In genomic region chr4:150151045-150151444, GRCm38 (mm10) we compare ENCODE assay signal across 27 mouse cellular contexts. TPM values are rescaled to one million over a fixed set of nuclear protein-coding genes. Genes with fewer than 3 reads are reported as not detected.
DNase-seq lines count a peak whose midpoint lies in the region; ATAC-seq and TF ChIP-seq lines count a peak whose summit lies in the region.
"Had no signal": no experiment of that assay in that cellular context is flagged by ENCODE, and none has a peak within 500 bp of the region (broad histone marks: within the 10 kb centered on the region; RNA-seq: fewer than 3 reads in every experiment).

No protein-coding gene starts in this region.

- TF ChIP-seq EP300 in liver, embryonic 14.5 days (IDR thresholded peaks at IDR 0.05; ENCODE audit: low read depth), result no peak

- no peak overlapping the region for H3K9ac ChIP-seq in liver, embryonic 14.5 days (replicated peaks)
- no peak overlapping the region for H3K9ac ChIP-seq in liver, embryonic 12.5 days
- H3K9ac ChIP-seq: heart, embryonic 13.5 days; limb, embryonic 12.5 days; midbrain, embryonic 13.5 days had no signal

- intact Hi-C loops in left cerebral cortex, postnatal 36 days (cut with DNase I), result no loop called here

- no peaks in the 10 kb centered on the region for H3K27me3 ChIP-seq in liver, embryonic 14.5 days (ENCODE audit: control insufficient read depth, insufficient read depth, low read length)
- no peaks in the 10 kb centered on the region for H3K27me3 ChIP-seq in liver, embryonic 12.5 days (replicated peaks)
- H3K27me3 ChIP-seq: heart, embryonic 13.5 days; limb, embryonic 12.5 days; midbrain, embryonic 13.5 days had no signal

- no peaks in the 10 kb centered on the region for H3K9me3 ChIP-seq in liver, embryonic 14.5 days (ENCODE audit: control insufficient read depth, low read length)
- H3K9me3 ChIP-seq in liver, embryonic 12.5 days (replicated peaks), result 0 out of 2 replicates have a peak, but pooled peaks cover 3% of the 10 kb centered on the region

- H3K4me3 ChIP-seq in liver, embryonic 14.5 days (ENCODE audit: insufficient read depth in 1 of 2, low read depth in 2 of 2, low read length in 2 of 2), result no peak overlapping the region
- no peak overlapping the region for H3K4me3 ChIP-seq in liver, embryonic 12.5 days
- H3K4me3 ChIP-seq: embryonic facial prominence, embryonic 10.5 days; erythroblast, embryonic 14.5 days; heart, embryonic 13.5 days; limb, embryonic 12.5 days; midbrain, embryonic 13.5 days had no signal

- ATAC-seq in liver, embryonic 14.5 days (ENCODE audit: insufficient read depth), result no peak
- no peak for ATAC-seq in liver, embryonic 12.5 days
- ATAC-seq: forebrain, embryonic 14.5 days; hindbrain, postnatal 0 days; midbrain, embryonic 13.5 days had no signal

- TF ChIP-seq CTCF in liver, embryonic 14.5 days (IDR thresholded peaks at IDR 0.05; ENCODE audit: low read depth), result peak; percentile 53

- H3K4me1 ChIP-seq in liver, embryonic 14.5 days (replicated peaks; ENCODE audit: control insufficient read depth in 2 of 2, insufficient read depth in 2 of 2, low read length in 1 of 2), result peaks cover 0 to 12% of the 10 kb centered on the region in 2 experiments; a peak in 2 of 4 replicates
- peaks cover 12% of the 10 kb centered on the region for H3K4me1 ChIP-seq in liver, embryonic 12.5 days
- H3K4me1 ChIP-seq: limb, embryonic 12.5 days; midbrain, embryonic 13.5 days had no signal

- no peak overlapping the region for H3K4me2 ChIP-seq in liver, embryonic 14.5 days (ENCODE audit: low read depth)
- no peak overlapping the region for H3K4me2 ChIP-seq in liver, embryonic 12.5 days
- H3K4me2 ChIP-seq: heart, embryonic 13.5 days; limb, embryonic 12.5 days; midbrain, embryonic 13.5 days had no signal

- no peak overlapping the region for H3K27ac ChIP-seq in liver, embryonic 14.5 days
- no peak overlapping the region for H3K27ac ChIP-seq in liver, embryonic 12.5 days
- H3K27ac ChIP-seq: embryonic facial prominence, embryonic 10.5 days; heart, embryonic 13.5 days; hindbrain, postnatal 0 days; limb, embryonic 12.5 days; midbrain, embryonic 13.5 days had no signal

- no peaks in the 10 kb centered on the region for H3K36me3 ChIP-seq in liver, embryonic 14.5 days (replicated peaks; ENCODE audit: control insufficient read depth, insufficient read depth, low read depth)
- H3K36me3 ChIP-seq in liver, embryonic 12.5 days, result no peaks in the 10 kb centered on the region
- H3K36me3 ChIP-seq: embryonic facial prominence, embryonic 10.5 days; heart, embryonic 13.5 days; limb, embryonic 12.5 days; midbrain, embryonic 13.5 days had no signal

- peak; percentile 28 for DNase-seq in adrenal gland, postnatal 14 days
- no peak for DNase-seq in adrenal gland, postnatal 25 days
- no peak for DNase-seq in liver, embryonic 14.5 days (ENCODE audit: low read depth in 3 of 3, low spot score in 3 of 3)
- DNase-seq in B cell, adult 2 months, result peak; percentile 25 to 34
- peak; percentile 76 for DNase-seq in ZHBTc4 (ENCODE audit: low read depth, low spot score)
- DNase-seq in adipocyte (ENCODE audit: low spot score), result no peak
- DNase-seq in left cerebral cortex, postnatal 36 days (ENCODE audit: low spot score in 2 of 2), result no peak
- DNase-seq: adrenal gland, postnatal 10 days; cerebellum, adult 2 months; heart, postnatal 4 days; lung, adult 2 months; spleen, adult 18-20 months; thymus, postnatal 36 days had no signal

- WGBS in liver, embryonic 14.5 days (ENCODE audit: insufficient replicate concordance), result 65% methylated on average over 7 of the region's 7 CpGs
- 65% methylated on average over 7 of the region's 7 CpGs for WGBS in liver, embryonic 12.5 days (ENCODE audit: insufficient replicate concordance)

RNA-seq across cellular contexts. Expression of gene Slc2a7, which starts 2.3 kb away (rescaled TPM):
- total RNA-seq in adrenal gland, postnatal 14 days (2021), result not detected in 2 replicates
- not detected in 2 replicates for total RNA-seq in adrenal gland, postnatal 25 days (2021)
- 0.04 TPM in 1 of 2 replicates, not detected in the other for polyA plus RNA-seq in liver, embryonic 14.5 days (2012; rRNA removed)
- polyA plus RNA-seq in liver, embryonic 14.5 days (2014; fragmentation: Nextera tagmentation; extraction: Ambion mirVana), result 0.24 TPM in 1 of 2 replicates, not detected in the other
- polyA plus RNA-seq in liver, embryonic 12.5 days (2016; fragmentation: Nextera tagmentation; extraction: Ambion mirVana), result not detected in 2 replicates
- total RNA-seq in left cerebral cortex, postnatal 36 days (2021), result not detected
- total RNA-seq: adrenal gland, postnatal 10 days; gastrocnemius, postnatal 4 days; heart, postnatal 4 days; hindbrain, postnatal 0 days; left cerebral cortex, adult 8-10 months; neutrophil, adult 5-6 weeks had no signal
- polyA plus RNA-seq: cerebellum, adult 2 months; embryonic facial prominence, embryonic 10.5 days; erythroblast, embryonic 14.5 days; forebrain, embryonic 14.5 days; heart, embryonic 13.5 days; hindbrain, postnatal 0 days; kidney, embryonic 14.5 days; limb, embryonic 12.5 days; lung, adult 2 months; midbrain, embryonic 13.5 days had no signal

RNA-seq across cellular contexts. Expression of gene Slc2a5, which starts 32.0 kb away (rescaled TPM):
- total RNA-seq in adrenal gland, postnatal 14 days (2021), result 0.30 and 0.48 TPM in 2 replicates
- 2.3 and 3.6 TPM in 2 replicates for total RNA-seq in adrenal gland, postnatal 25 days (2021)
- 0.08 and 0.19 TPM in 2 replicates for polyA plus RNA-seq in liver, embryonic 14.5 days (2012; rRNA removed)
- polyA plus RNA-seq in liver, embryonic 14.5 days (2014; fragmentation: Nextera tagmentation; extraction: Ambion mirVana), result 0.18 and 0.43 TPM in 2 replicates
- polyA plus RNA-seq in liver, embryonic 12.5 days (2016; fragmentation: Nextera tagmentation; extraction: Ambion mirVana), result 0.22 and 0.30 TPM in 2 replicates
- total RNA-seq in left cerebral cortex, postnatal 36 days (2021), result 1 to 10 TPM; 6.3 to 7.3 TPM
- total RNA-seq: megakaryocyte progenitor cell, adult 5-6 weeks; neutrophil, adult 5-6 weeks had no signal
- polyA plus RNA-seq: erythroblast, embryonic 14.5 days had no signal

RNA-seq across cellular contexts. Expression of gene Car6, which starts 50.1 kb away (rescaled TPM):
- 0.44 TPM in 1 of 2 replicates, not detected in the other for total RNA-seq in adrenal gland, postnatal 14 days (2021)
- 1.1 and 1.3 TPM in 2 replicates for total RNA-seq in adrenal gland, postnatal 25 days (2021)
- 0.02 and 0.17 TPM in 2 replicates for polyA plus RNA-seq in liver, embryonic 14.5 days (2012; rRNA removed)
- polyA plus RNA-seq in liver, embryonic 14.5 days (2014; fragmentation: Nextera tagmentation; extraction: Ambion mirVana), result 0.09 TPM in 1 of 2 replicates, not detected in the other
- polyA plus RNA-seq in liver, embryonic 12.5 days (2016; fragmentation: Nextera tagmentation; extraction: Ambion mirVana), result not detected in 2 replicates
- not detected for total RNA-seq in left cerebral cortex, postnatal 36 days (2021)
- total RNA-seq: heart, postnatal 4 days; hindbrain, postnatal 0 days; left cerebral cortex, adult 8-10 months; neutrophil, adult 5-6 weeks had no signal
- polyA plus RNA-seq: cerebellum, adult 2 months; erythroblast, embryonic 14.5 days; forebrain, embryonic 14.5 days; heart, embryonic 13.5 days; hindbrain, postnatal 0 days; kidney, embryonic 14.5 days; midbrain, embryonic 13.5 days; stomach, embryonic 16.5 days had no signal

Comparison
In these comparisons a context has a peak if more than half of its experiments do, and no peak if none do; other contexts are left out.
1. DNase-seq: peak in adrenal gland, postnatal 14 days (single experiment), B cell, adult 2 months (2 of 2) and ZHBTc4 (single experiment); none in adrenal gland, postnatal 25 days (single experiment), liver, embryonic 14.5 days (0 of 3), adipocyte (single experiment) and left cerebral cortex, postnatal 36 days (0 of 2).